Mouse (Mus musculus): ENCODE results near the gene Ccdc30. TPM values are rescaled to one million over a fixed set of nuclear protein-coding genes. Genes with fewer than 3 reads are reported as not detected.

Ccdc30 gene
- polyA plus RNA-seq, 1 experiment = 2.0 TPM

DNA sequence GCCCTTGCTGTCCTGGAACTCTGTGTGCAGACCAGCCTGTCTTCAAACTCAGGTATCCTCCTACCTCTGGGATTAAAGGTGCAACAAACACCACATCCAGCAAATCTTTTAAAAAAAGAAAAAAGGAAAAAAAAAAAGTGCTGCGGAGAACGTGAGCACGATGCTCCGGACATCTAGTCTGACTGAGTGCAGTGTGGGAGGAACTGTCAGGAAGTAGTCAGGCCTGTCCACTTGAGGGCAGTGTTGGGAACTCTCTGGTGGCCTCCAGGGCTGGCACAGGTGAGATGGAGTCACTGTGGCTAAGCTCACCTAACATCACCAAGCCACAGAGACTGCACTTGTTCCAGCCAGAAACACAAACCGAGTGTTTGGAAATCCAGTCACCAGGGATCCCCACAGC is 15.4 kb upstream of the Ccdc30 start:
- WGBS = 16% methylated on average over 5 of the region's 5 CpGs
- peak; percentile 73 for DNase-seq
- no peak for TF ChIP-seq POLR2A (IDR thresholded peaks at IDR 0.05; ENCODE audit: low read depth, low read length)
- peak; percentile 83 for TF ChIP-seq CTCF (conservative IDR thresholded peaks at IDR 0.05; ENCODE audit: insufficient read depth, insufficient read length, low read depth, low read length)
- Histone ChIP-seq H3K4me1 (ENCODE audit: control insufficient read depth, insufficient read depth, low read length) (peaks cover 7% of the 10 kb centered on the region; the same call in 1 of the 2 replicates), H3K36me3 (ENCODE audit: control insufficient read depth, insufficient read depth, low read length) (no peaks in the 10 kb centered on the region), H3K27ac (ENCODE audit: insufficient read depth, low read depth, low read length) (no peak overlapping the region), H3K27me3 (replicated peaks; ENCODE audit: control insufficient read depth, insufficient read depth, low read length) (no peaks in the 10 kb centered on the region), H3K4me3 (ENCODE audit: insufficient read depth, low read depth, low read length) (no peak overlapping the region)

DNA sequence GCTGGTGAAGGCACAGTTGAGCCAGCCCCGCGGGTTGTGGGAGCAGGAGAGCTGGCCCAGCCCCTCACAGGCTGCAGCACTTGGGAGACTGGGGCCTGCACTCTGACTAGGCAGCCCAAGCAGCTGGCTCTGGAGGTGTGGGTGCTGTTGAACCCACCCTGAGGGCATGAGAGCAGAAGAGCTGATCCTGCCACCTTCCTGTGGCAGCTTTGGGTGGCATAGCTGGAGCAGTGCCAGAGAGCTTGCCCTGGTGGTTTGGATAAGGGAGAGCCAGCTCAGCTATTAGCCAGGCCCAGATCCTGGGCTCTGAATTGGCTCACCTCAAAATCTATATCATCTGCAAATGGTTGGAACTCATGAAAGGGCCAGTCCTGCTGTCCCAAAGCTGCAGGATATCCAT is 12.4 kb upstream of the Ccdc30 start:
- Histone ChIP-seq H3K27me3 (replicated peaks; ENCODE audit: control insufficient read depth, insufficient read depth, low read length) (no peaks in the 10 kb centered on the region), H3K27ac (ENCODE audit: insufficient read depth, low read depth, low read length) (no peak overlapping the region), H3K36me3 (ENCODE audit: control insufficient read depth, insufficient read depth, low read length) (no peaks in the 10 kb centered on the region), H3K4me3 (ENCODE audit: insufficient read depth, low read depth, low read length) (no peak overlapping the region), H3K4me1 (ENCODE audit: control insufficient read depth, insufficient read depth, low read length) (peaks cover 12% of the 10 kb centered on the region; the same call in 1 of the 2 replicates)
- TF ChIP-seq CTCF (conservative IDR thresholded peaks at IDR 0.05; ENCODE audit: insufficient read depth, insufficient read length, low read depth, low read length) = no peak
- no peak for TF ChIP-seq POLR2A (IDR thresholded peaks at IDR 0.05; ENCODE audit: low read depth, low read length)
- peak; percentile 59 for DNase-seq
- 50% methylated on average over 2 of the region's 2 CpGs for WGBS

DNA sequence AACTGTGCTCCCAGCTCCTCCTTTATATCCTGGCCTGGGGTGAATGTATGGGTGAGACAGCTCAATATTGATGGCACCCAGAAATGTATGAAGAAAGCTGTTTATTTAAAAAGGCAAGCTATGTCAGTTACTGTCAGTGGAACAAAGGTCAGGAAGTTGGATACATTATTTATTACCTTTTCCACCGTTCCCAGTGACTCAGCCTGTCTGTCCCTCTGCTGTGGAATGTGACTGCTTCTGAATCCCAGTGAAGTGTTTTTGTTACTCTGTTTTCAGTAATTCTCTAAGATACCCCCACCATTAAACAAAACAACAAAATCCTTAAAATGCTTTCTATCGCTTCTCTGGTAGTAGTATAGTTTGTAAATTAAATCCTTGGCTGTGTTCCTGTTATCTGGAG is 10.3 kb upstream of the Ccdc30 start:
- Histone ChIP-seq H3K27me3 (replicated peaks; ENCODE audit: control insufficient read depth, insufficient read depth, low read length) (no peaks in the 10 kb centered on the region), H3K4me1 (ENCODE audit: control insufficient read depth, insufficient read depth, low read length) (peaks cover 18% of the 10 kb centered on the region; the same call in 1 of the 2 replicates), H3K36me3 (ENCODE audit: control insufficient read depth, insufficient read depth, low read length) (no peaks in the 10 kb centered on the region), H3K4me3 (ENCODE audit: insufficient read depth, low read depth, low read length) (no peak overlapping the region), H3K27ac (ENCODE audit: insufficient read depth, low read depth, low read length) (no peak overlapping the region; the same call in 1 of the 2 replicates)
- 18% methylated on average over 2 of the region's 2 CpGs for WGBS
- TF ChIP-seq POLR2A (IDR thresholded peaks at IDR 0.05; ENCODE audit: low read depth, low read length) (no peak), CTCF (conservative IDR thresholded peaks at IDR 0.05; ENCODE audit: insufficient read depth, insufficient read length, low read depth, low read length) (no peak)
- DNase-seq = peak; percentile 32

DNA sequence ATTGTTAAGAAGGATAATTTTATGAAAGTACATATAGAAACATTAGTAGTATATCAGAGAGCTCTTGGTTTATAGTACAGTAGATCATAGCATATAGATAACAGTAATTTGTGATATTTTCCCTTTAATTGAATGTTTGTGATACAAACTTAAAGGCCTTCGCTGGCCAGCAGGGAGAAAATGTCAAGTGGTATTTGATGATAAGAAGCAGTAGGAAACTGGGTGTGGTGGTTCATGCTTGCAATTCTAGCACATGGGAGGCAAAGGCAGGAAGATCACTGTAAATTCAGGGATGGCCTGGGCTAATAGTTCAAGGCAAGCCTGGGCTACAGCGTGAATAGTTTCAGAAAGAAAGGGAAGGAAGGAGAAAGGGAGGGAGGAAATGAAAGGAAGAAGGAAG is 9.8 kb upstream of the Ccdc30 start:
- WGBS = 91% methylated on average over 2 of the region's 2 CpGs
- Histone ChIP-seq H3K27me3 (replicated peaks; ENCODE audit: control insufficient read depth, insufficient read depth, low read length) (no peaks in the 10 kb centered on the region), H3K4me1 (ENCODE audit: control insufficient read depth, insufficient read depth, low read length) (peaks cover 16% of the 10 kb centered on the region; the same call in 1 of the 2 replicates), H3K27ac (ENCODE audit: insufficient read depth, low read depth, low read length) (no peak overlapping the region), H3K36me3 (ENCODE audit: control insufficient read depth, insufficient read depth, low read length) (no peaks in the 10 kb centered on the region), H3K4me3 (ENCODE audit: insufficient read depth, low read depth, low read length) (no peak overlapping the region)
- TF ChIP-seq CTCF (conservative IDR thresholded peaks at IDR 0.05; ENCODE audit: insufficient read depth, insufficient read length, low read depth, low read length) (no peak), POLR2A (IDR thresholded peaks at IDR 0.05; ENCODE audit: low read depth, low read length) (no peak)
- no peak for DNase-seq

DNA sequence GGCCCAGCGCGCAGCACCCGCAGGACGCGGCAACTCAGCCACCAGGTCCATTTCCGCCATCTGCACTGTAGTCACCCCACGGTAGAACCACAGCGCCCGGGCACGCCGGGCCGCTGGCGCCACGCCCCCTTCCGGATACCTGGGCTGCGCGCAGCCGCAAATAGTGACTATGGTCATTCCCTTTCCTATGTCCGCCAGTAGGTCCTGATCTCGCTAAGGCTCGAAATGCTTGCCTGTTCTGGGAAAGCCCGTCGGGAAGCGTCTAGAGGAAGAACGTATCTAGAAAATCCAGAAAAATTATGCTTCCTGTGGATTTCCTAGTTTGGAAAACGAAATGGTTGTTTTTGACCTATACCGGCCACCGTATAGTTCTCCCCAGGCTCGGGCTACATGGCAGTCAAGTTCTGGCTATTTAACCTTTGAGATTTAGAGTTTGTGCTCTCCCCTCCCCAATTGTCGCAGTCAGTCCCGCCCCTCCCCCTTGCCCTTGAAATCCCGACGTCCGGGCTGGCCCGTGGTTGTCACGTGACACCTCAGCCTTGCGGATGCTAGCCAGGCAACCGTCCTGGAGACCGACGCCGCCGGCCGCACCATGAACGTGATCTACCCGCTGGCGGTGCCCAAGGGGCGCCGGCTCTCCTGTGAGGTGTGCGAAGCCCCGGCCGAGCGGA is 7.1 kb upstream of the Ccdc30 start, which contains the start of the genes Ppcs and Zmynd12:
Ppcs (minus strand) TSS at position 127 of the 671 bp plus-strand sequence.
Zmynd12 (plus strand) TSS at position 521 of the 671 bp plus-strand sequence.
- peak; percentile 97 for DNase-seq
- Histone ChIP-seq H3K36me3 (ENCODE audit: control insufficient read depth, insufficient read depth, low read length) (no peaks in the 10 kb centered on the region), H3K27me3 (replicated peaks; ENCODE audit: control insufficient read depth, insufficient read depth, low read length) (no peaks in the 10 kb centered on the region), H3K4me3 (ENCODE audit: insufficient read depth, low read depth, low read length) (peak within 1 kb of the TSS; percentile 78), H3K4me1 (ENCODE audit: control insufficient read depth, insufficient read depth, low read length) (peaks cover 16% of the 10 kb centered on the region; the same call in 1 of the 2 replicates), H3K27ac (ENCODE audit: insufficient read depth, low read depth, low read length) (peak within 1 kb of the TSS; percentile 96)
- under 1% methylated on average over 52 of the region's 52 CpGs for WGBS
- TF ChIP-seq POLR2A (IDR thresholded peaks at IDR 0.05; ENCODE audit: low read depth, low read length) (peak; percentile 43), CTCF (conservative IDR thresholded peaks at IDR 0.05; ENCODE audit: insufficient read depth, insufficient read length, low read depth, low read length) (no peak)

DNA sequence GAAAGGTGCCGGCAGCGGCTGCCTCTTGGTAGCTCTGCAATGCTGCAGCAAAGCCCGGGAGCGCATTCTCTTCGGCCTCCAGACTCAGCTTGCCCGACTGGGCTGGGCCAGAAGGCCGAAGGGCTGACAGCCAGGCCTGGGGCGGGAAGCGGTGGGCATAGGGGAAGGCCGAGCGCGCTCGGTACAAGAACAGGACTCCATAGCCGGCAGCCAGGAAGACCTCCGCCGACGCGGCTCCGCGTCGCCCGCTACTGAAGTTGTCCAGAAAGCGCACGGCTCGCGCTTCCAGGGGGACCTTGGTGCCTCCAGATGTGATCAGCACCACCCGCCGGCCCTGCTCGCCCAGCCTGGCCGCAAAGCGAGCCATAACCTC is 6.6 kb upstream of the Ccdc30 start:
- H3K36me3 ChIP-seq (ENCODE audit: control insufficient read depth, insufficient read depth, low read length) = no peaks in the 10 kb centered on the region
- WGBS = under 1% methylated on average over 31 of the region's 31 CpGs
- H3K27me3 ChIP-seq (replicated peaks; ENCODE audit: control insufficient read depth, insufficient read depth, low read length) = no peaks in the 10 kb centered on the region
- peak overlapping the region; percentile 96 for H3K27ac ChIP-seq (ENCODE audit: insufficient read depth, low read depth, low read length)
- no peak for TF ChIP-seq POLR2A (IDR thresholded peaks at IDR 0.05; ENCODE audit: low read depth, low read length)
- TF ChIP-seq CTCF (conservative IDR thresholded peaks at IDR 0.05; ENCODE audit: insufficient read depth, insufficient read length, low read depth, low read length) = no peak
- no peak for DNase-seq
- H3K4me3 ChIP-seq (ENCODE audit: insufficient read depth, low read depth, low read length) = peak overlapping the region; percentile 78
- peaks cover 16% of the 10 kb centered on the region; the same call in 1 of the 2 replicates for H3K4me1 ChIP-seq (ENCODE audit: control insufficient read depth, insufficient read depth, low read length)

DNA sequence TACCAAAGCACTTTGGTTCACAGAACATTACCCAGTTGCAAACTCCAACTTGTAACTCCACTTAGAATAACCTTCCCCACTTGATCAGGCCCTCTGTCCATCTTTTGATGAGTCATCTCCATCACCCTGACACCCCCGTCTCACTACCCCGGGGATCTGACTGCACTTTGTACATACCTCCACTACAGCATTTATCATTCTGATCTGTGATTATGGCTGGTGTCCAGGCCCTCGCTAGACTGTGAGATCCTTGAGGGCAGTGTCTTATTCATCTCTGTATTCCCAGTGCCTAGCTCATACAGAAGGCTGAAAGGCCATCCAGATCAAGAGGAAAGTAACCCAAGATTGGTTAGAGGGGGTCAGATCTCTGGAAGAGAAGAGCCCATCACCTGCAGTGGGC is 5.9 kb upstream of the Ccdc30 start:
- peak; percentile 23 for DNase-seq
- peak overlapping the region; percentile 78 for H3K4me3 ChIP-seq (ENCODE audit: insufficient read depth, low read depth, low read length)
- TF ChIP-seq POLR2A (IDR thresholded peaks at IDR 0.05; ENCODE audit: low read depth, low read length) (no peak), CTCF (conservative IDR thresholded peaks at IDR 0.05; ENCODE audit: insufficient read depth, insufficient read length, low read depth, low read length) (no peak)

More for the DNA sequence above, 5.9 kb upstream of the Ccdc30 start:
- Histone ChIP-seq H3K27ac (ENCODE audit: insufficient read depth, low read depth, low read length) (no peak overlapping the region), H3K27me3 (replicated peaks; ENCODE audit: control insufficient read depth, insufficient read depth, low read length) (no peaks in the 10 kb centered on the region), H3K4me1 (ENCODE audit: control insufficient read depth, insufficient read depth, low read length) (peaks cover 15% of the 10 kb centered on the region; the same call in 1 of the 2 replicates), H3K36me3 (ENCODE audit: control insufficient read depth, insufficient read depth, low read length) (no peaks in the 10 kb centered on the region)
- 17% methylated on average over 3 of the region's 3 CpGs for WGBS

All from kidney, adult 2 months (tissue).